Mouse (Mus musculus) MEL (cell line): Measurements from ENCODE around the gene Rbfox2. TPM values are rescaled to one million over a fixed set of nuclear protein-coding genes. Genes with fewer than 3 reads are reported as not detected.

Experiments
- DNase-seq: peaks from one replicate; pipeline ENCODE4 v3.0.0; 2011; ENCODE audit warnings: low read depth, low spot score
- H3K27ac ChIP-seq: 2 replicates; pipeline ENCODE4 v1.5.1; 2012; ENCODE audit warnings: low read depth, mild to moderate bottlenecking, control low read depth, low read length, moderate library complexity; ENCODE audit not compliant: control insufficient read depth
- H3K27me3 ChIP-seq, 2 experiments: fragments of 150-350 bp in 1 of 2; sonication (generic) in 1 of 2; 2 replicates each; pipeline ENCODE4 v1.6.1; 2012; ENCODE audit warnings: low read length in 2 of 2, mild to moderate bottlenecking in 2 of 2, improper control_type of control experiment in 1 of 2, moderate library complexity in 1 of 2; ENCODE audit not compliant: insufficient read depth in 2 of 2, control insufficient read depth in 1 of 2
- H3K36me3 ChIP-seq, 2 experiments: 2 replicates each; pipeline ENCODE4 v1.6.1; 2012 to 2014; ENCODE audit warnings: low read length in 2 of 2, improper control_type of control experiment in 1 of 2, inconsistent platforms in 1 of 2, mild to moderate bottlenecking in 1 of 2; ENCODE audit not compliant: insufficient read depth in 2 of 2, control insufficient read depth in 1 of 2
- H3K4me1 ChIP-seq, 2 experiments: fragments of 150-350 bp in 1 of 2; sonication (generic) in 1 of 2; 2 replicates each; pipeline ENCODE4 v1.6.1; 2012; ENCODE audit warnings: low read length in 2 of 2, improper control_type of control experiment in 1 of 2, mild to moderate bottlenecking in 1 of 2; ENCODE audit not compliant: insufficient read depth in 2 of 2, control insufficient read depth in 1 of 2
- H3K4me3 ChIP-seq, 2 experiments: fragments of 150-350 bp in 1 of 2; sonication (generic) in 1 of 2; 2 replicates each; pipeline ENCODE4 v1.5.1; 2012; ENCODE audit warnings: low read depth in 2 of 2, low read length in 2 of 2, mild to moderate bottlenecking in 2 of 2, moderate library complexity in 2 of 2, control low read depth in 1 of 2, improper control_type of control experiment in 1 of 2; ENCODE audit not compliant: control insufficient read depth in 1 of 2, insufficient read depth in 1 of 2
- H3K79me2 ChIP-seq: 2 replicates; pipeline ENCODE4 v1.6.1; 2012; ENCODE audit warnings: mild to moderate bottlenecking, low read length, moderate library complexity; ENCODE audit not compliant: control insufficient read depth, poor library complexity, insufficient read depth
- H3K9ac ChIP-seq: 2 replicates; pipeline ENCODE4 v1.6.1; 2012; ENCODE audit warnings: low read depth, mild to moderate bottlenecking, control low read depth, low read length, moderate library complexity; ENCODE audit not compliant: control insufficient read depth, poor library complexity, severe bottlenecking
- H3K9me3 ChIP-seq: fragments of 150-350 bp; sonication (generic); replicated peaks from 2 replicates; pipeline ENCODE4 v1.6.1; 2012; ENCODE audit warnings: mild to moderate bottlenecking, low read length, improper control_type of control experiment, moderate library complexity; ENCODE audit not compliant: insufficient read depth
- BHLHE40 ChIP-seq: IDR thresholded peaks from 2 replicates; pipeline ENCODE4 v1.6.1; 2012; ENCODE audit warnings: low read depth, mild to moderate bottlenecking, inconsistent platforms, low read length, improper control_type of control experiment, borderline replicate concordance
- CHD1 ChIP-seq: IDR thresholded peaks from 2 replicates; pipeline ENCODE4 v1.6.1; 2012; ENCODE audit warnings: low read depth, mild to moderate bottlenecking, inconsistent platforms, low read length, improper control_type of control experiment
- CHD2 ChIP-seq: IDR thresholded peaks from 2 replicates; pipeline ENCODE4 v1.6.1; 2011; ENCODE audit warnings: low read length, improper control_type of control experiment
- E2F4 ChIP-seq: IDR thresholded peaks from 2 replicates; pipeline ENCODE4 v1.6.1; 2011; ENCODE audit warnings: low read depth, low read length, improper control_type of control experiment, borderline replicate concordance
- EP300 ChIP-seq, 2 experiments: IDR thresholded peaks; 2 replicates each; pipeline ENCODE4 v1.6.1; 2011; ENCODE audit warnings: improper control_type of control experiment in 2 of 2, low read length in 2 of 2, low read depth in 1 of 2, mild to moderate bottlenecking in 1 of 2
- ETS1 ChIP-seq: IDR thresholded peaks from 2 replicates; pipeline ENCODE4 v1.6.1; 2012; ENCODE audit warnings: low read depth, mild to moderate bottlenecking, inconsistent platforms, low read length, improper control_type of control experiment, moderate library complexity
- MAX ChIP-seq: IDR thresholded peaks from 2 replicates; pipeline ENCODE4 v1.6.1; 2011; ENCODE audit warnings: low read length, improper control_type of control experiment
- NRF1 ChIP-seq: IDR thresholded peaks from 2 replicates; pipeline ENCODE4 v1.6.1; 2014; ENCODE audit warnings: low read depth, mild to moderate bottlenecking, inconsistent platforms, low read length, improper control_type of control experiment, moderate library complexity; ENCODE audit not compliant: poor library complexity, insufficient read depth, severe bottlenecking
- POLR2A ChIP-seq, 2 experiments: IDR thresholded peaks; 2 replicates each; pipeline ENCODE4 v1.6.1; 2011 to 2012; ENCODE audit warnings: low read length in 2 of 2, mild to moderate bottlenecking in 2 of 2, control low read depth in 1 of 2, improper control_type of control experiment in 1 of 2, low read depth in 1 of 2, moderate library complexity in 1 of 2; ENCODE audit not compliant: control insufficient read depth in 1 of 2, insufficient read depth in 1 of 2, poor library complexity in 1 of 2
- POLR2AphosphoS5 ChIP-seq: IDR thresholded peaks from 2 replicates; pipeline ENCODE4 v1.6.1; 2012; ENCODE audit warnings: low read depth, borderline replicate concordance, mild to moderate bottlenecking, inconsistent platforms, low read length, moderate library complexity, mixed read lengths
- RCOR1 ChIP-seq: IDR thresholded peaks from 2 replicates; pipeline ENCODE4 v1.6.1; 2012; ENCODE audit warnings: low read depth, mild to moderate bottlenecking, inconsistent platforms, low read length, improper control_type of control experiment
- SMC3 ChIP-seq: IDR thresholded peaks from 2 replicates; pipeline ENCODE4 v1.6.1; 2011; ENCODE audit warnings: low read depth, low read length, improper control_type of control experiment
- TCF12 ChIP-seq: IDR thresholded peaks from 2 replicates; pipeline ENCODE4 v1.6.1; 2014; ENCODE audit warnings: low read depth, mild to moderate bottlenecking, inconsistent platforms, low read length, improper control_type of control experiment, moderate library complexity
- USF1 ChIP-seq: IDR thresholded peaks from 2 replicates; pipeline ENCODE4 v1.6.1; 2014; ENCODE audit warnings: low read depth, mild to moderate bottlenecking, inconsistent platforms, low read length, improper control_type of control experiment, moderate library complexity
- USF2 ChIP-seq, 2 experiments: IDR thresholded peaks; 2 replicates each; pipeline ENCODE4 v1.6.1; 2011 to 2012; ENCODE audit warnings: improper control_type of control experiment in 2 of 2, low read length in 2 of 2, borderline replicate concordance in 1 of 2, inconsistent platforms in 1 of 2, low read depth in 1 of 2, mild to moderate bottlenecking in 1 of 2; ENCODE audit not compliant: insufficient read depth in 1 of 2
- ZC3H11A ChIP-seq: IDR thresholded peaks from 2 replicates; pipeline ENCODE4 v1.6.1; 2012; ENCODE audit warnings: low read depth, mild to moderate bottlenecking, inconsistent platforms, low read length, improper control_type of control experiment
- ZKSCAN1 ChIP-seq: IDR thresholded peaks from 2 replicates; pipeline ENCODE4 v1.6.1; 2012; ENCODE audit warnings: low read depth, mild to moderate bottlenecking, inconsistent platforms, low read length, improper control_type of control experiment, moderate library complexity
- ZMIZ1 ChIP-seq: IDR thresholded peaks from 2 replicates; pipeline ENCODE4 v1.6.1; 2012; ENCODE audit warnings: low read depth, mild to moderate bottlenecking, inconsistent platforms, low read length, improper control_type of control experiment, moderate library complexity
- ZNF384 ChIP-seq: IDR thresholded peaks from 2 replicates; pipeline ENCODE4 v1.6.1; 2012; ENCODE audit warnings: low read depth, mild to moderate bottlenecking, inconsistent platforms, low read length, improper control_type of control experiment
- polyA plus RNA-seq, 2 experiments: library from polyadenylated mRNA; stranded (reverse) in 1 of 2; unstranded in 1 of 2; fragments of >175 nt in 1 of 2; fragments of >200 nt in 1 of 2; gene quantifications; 2 replicates each; pipeline versions ENCODE4 v1.2.1 to v1.2.4; 2012; ENCODE audit warnings: low replicate concordance in 2 of 2, low read depth in 1 of 2; ENCODE audit not compliant: insufficient read length in 2 of 2, insufficient read depth in 1 of 2, missing spikeins in 1 of 2
- total RNA-seq: library from RNA; depleted of rRNA; stranded (reverse); fragments of 300-350 nt; gene quantifications from 2 replicates; pipeline ENCODE4 v1.2.3, GENCODE M21; 2012

The Rbfox2 gene
- total and polyA plus RNA-seq, 3 experiments, result 3.4 to 6.0 TPM; not detected in 1

DNA sequence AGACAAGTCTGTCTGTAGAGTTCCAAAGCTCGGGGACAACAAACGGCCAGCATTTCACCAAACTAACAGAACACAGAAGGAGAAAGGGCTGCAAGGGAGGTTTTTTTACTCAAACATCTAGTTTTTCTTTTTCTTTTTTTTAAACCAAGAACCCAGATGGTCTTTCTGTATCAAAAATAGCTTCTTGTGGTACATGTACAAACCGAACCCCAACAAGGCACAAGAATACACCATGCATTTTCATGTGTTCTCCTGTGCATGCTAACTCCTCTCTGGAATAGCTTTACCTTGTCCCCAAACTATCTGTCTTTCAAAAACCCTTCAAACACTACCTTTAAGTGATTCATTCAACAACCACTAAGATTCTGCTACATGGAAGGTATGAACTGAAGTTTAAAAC, 38.4 kb downstream of the Rbfox2 start:
- H3K79me2 ChIP-seq, result no peaks in the 10 kb centered on the region
- no peaks in the 10 kb centered on the region for H3K4me1 ChIP-seq
- H3K27me3 ChIP-seq, result no peaks in the 10 kb centered on the region
- H3K4me3 ChIP-seq, result no peak overlapping the region
- no peak overlapping the region for H3K9ac ChIP-seq
- no peaks in the 10 kb centered on the region for H3K36me3 ChIP-seq
- H3K9me3 ChIP-seq, result no peaks in the 10 kb centered on the region
- no peak overlapping the region for H3K27ac ChIP-seq
- TF ChIP-seq CHD2 (no peak), TCF12 (no peak), E2F4 (no peak), RCOR1 (no peak), USF2 (IDR thresholded peaks at IDR 0.05; ENCODE audit: borderline replicate concordance in 1 of 2, insufficient read depth in 1 of 2, low read depth in 1 of 2, low read length in 2 of 2) (no peak), POLR2A (IDR thresholded peaks at IDR 0.05; ENCODE audit: control insufficient read depth in 1 of 2, insufficient read depth in 1 of 2, low read depth in 1 of 2, low read length in 2 of 2, poor library complexity in 1 of 2) (no peak), ZKSCAN1 (no peak), SMC3 (no peak), MAX (no peak), NRF1 (no peak), USF1 (no peak), ETS1 (no peak)
- no peak for DNase-seq

DNA sequence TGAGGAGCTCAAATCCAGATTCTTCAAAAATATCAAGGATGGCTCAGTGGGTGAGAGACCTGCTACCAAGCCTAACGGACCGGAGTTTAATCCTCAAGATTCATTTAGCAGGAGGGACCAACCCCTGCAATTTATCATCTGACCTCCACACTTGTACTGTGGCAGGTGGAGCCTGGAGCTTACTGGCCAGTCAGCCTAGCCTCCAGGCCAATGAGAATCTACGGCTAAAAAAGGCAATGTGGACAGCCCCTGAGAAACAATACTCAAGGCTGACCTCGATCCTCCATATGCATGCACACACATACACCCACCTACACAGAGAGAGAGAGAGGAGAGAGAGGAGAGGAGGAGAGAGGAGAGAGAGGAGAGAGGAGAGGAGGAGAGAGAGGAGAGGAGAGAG, 41.5 kb downstream of the Rbfox2 start:
- Histone ChIP-seq H3K4me3 (no peak overlapping the region), H3K79me2 (no peaks in the 10 kb centered on the region), H3K36me3 (no peaks in the 10 kb centered on the region), H3K4me1 (no peaks in the 10 kb centered on the region), H3K9me3 (no peaks in the 10 kb centered on the region), H3K27me3 (no peaks in the 10 kb centered on the region), H3K9ac (no peak overlapping the region), H3K27ac (no peak overlapping the region)
- TF ChIP-seq ZC3H11A, result no peak
- TF ChIP-seq BHLHE40, result no peak
- no peak for TF ChIP-seq ZMIZ1
- no peak for TF ChIP-seq ZNF384
- no peak for TF ChIP-seq CHD1
- no peak for TF ChIP-seq POLR2AphosphoS5
- no peak for TF ChIP-seq EP300 (IDR thresholded peaks at IDR 0.05; ENCODE audit: low read depth in 1 of 2, low read length in 2 of 2)
- no peak for DNase-seq
